ENCODE assay signal across 22 mouse cellular contexts in genomic region chr7:99049897-99050296, GRCm38 (mm10).
A peak's percentile ranks its signal among the peaks of the same experiment; 100 is the strongest.
DNase-seq lines count a peak whose midpoint lies in the region; ATAC-seq and TF ChIP-seq lines count a peak whose summit lies in the region.
"Had no signal": no experiment of that assay in that cellular context is flagged by ENCODE, and none has a peak within 500 bp of the region (broad histone marks: within the 10 kb centered on the region; RNA-seq: fewer than 3 reads in every experiment).

No protein-coding gene starts in this region.

- DNase-seq in A20 (ENCODE audit: low read depth, low spot score) (peak; percentile 34), MEL (ENCODE audit: low read depth, low spot score) (peak; percentile 75)
- no peak for DNase-seq in cerebellum, postnatal 25 days
- no peak for DNase-seq in thymus, postnatal 0 days (ENCODE audit: low spot score)
- no peak for DNase-seq in left cerebral cortex, postnatal 10 days (ENCODE audit: extremely low spot score in 1 of 2, low spot score in 2 of 2)
- DNase-seq: cerebellum, adult 9-11 months; embryo, embryonic 11 days; lung, postnatal 10 days; midbrain, embryonic 14.5 days; right cerebral cortex, postnatal 14 days; spleen, adult 18-20 months; thymus, adult 2 months had no signal

- no peaks in the 10 kb centered on the region for H3K9me3 ChIP-seq in MEL (replicated peaks; ENCODE audit: insufficient read depth, low read length)
- H3K9me3 ChIP-seq: heart, embryonic 10.5 days; kidney, embryonic 15.5 days; stomach, embryonic 15.5 days had no signal

- no peak overlapping the region for H3K9ac ChIP-seq in MEL (ENCODE audit: control insufficient read depth, low read depth, low read length, poor library complexity, severe bottlenecking)
- H3K9ac ChIP-seq: kidney, embryonic 15.5 days; limb, embryonic 13.5 days; liver, embryonic 14.5 days; neural tube, embryonic 15.5 days; stomach, embryonic 15.5 days had no signal

- H3K27ac ChIP-seq in MEL (ENCODE audit: control insufficient read depth, low read depth, low read length), result 0 out of 2 replicates have a peak overlapping the region, but pooled peaks have one; percentile 14
- H3K27ac ChIP-seq: heart, embryonic 10.5 days; kidney, embryonic 15.5 days; limb, embryonic 13.5 days; liver, embryonic 14.5 days; neural tube, embryonic 15.5 days; stomach, embryonic 15.5 days had no signal

- no peak; a peak in 1 of 4 replicates for TF ChIP-seq EP300 in MEL (IDR thresholded peaks at IDR 0.05; ENCODE audit: low read depth in 1 of 2, low read length in 2 of 2)

- peaks cover 0 to 9% of the 10 kb centered on the region in 2 experiments; a peak in 2 of 4 replicates for H3K36me3 ChIP-seq in MEL (ENCODE audit: control insufficient read depth in 1 of 2, insufficient read depth in 2 of 2, low read length in 2 of 2)
- H3K36me3 ChIP-seq: limb, embryonic 13.5 days; neural tube, embryonic 15.5 days had no signal

- no peak for TF ChIP-seq CTCF in MEL (IDR thresholded peaks at IDR 0.05 in 2 of 3, conservative IDR thresholded peaks at IDR 0.05 in 1 of 3; ENCODE audit: control insufficient read depth in 1 of 3, insufficient read depth in 1 of 3, low read depth in 2 of 3, low read length in 3 of 3, poor library complexity in 1 of 3, severe bottlenecking in 1 of 3)

- no peaks in the 10 kb centered on the region for H3K27me3 ChIP-seq in MEL (ENCODE audit: control insufficient read depth in 1 of 2, insufficient read depth in 2 of 2, low read length in 2 of 2)
- H3K27me3 ChIP-seq: kidney, embryonic 15.5 days; limb, embryonic 13.5 days; neural tube, embryonic 15.5 days; stomach, embryonic 15.5 days had no signal

- H3K4me3 ChIP-seq in MEL (ENCODE audit: control insufficient read depth in 1 of 2, insufficient read depth in 1 of 2, low read depth in 2 of 2, low read length in 2 of 2), result no peak overlapping the region
- H3K4me3 ChIP-seq: heart, embryonic 10.5 days; kidney, embryonic 15.5 days; limb, embryonic 13.5 days; neural tube, embryonic 15.5 days; stomach, embryonic 15.5 days had no signal

- no peak for TF ChIP-seq RAD21 in MEL (IDR thresholded peaks at IDR 0.05; ENCODE audit: low read depth, low read length)

- intact Hi-C loops in left cerebral cortex, postnatal 10 days (cut with DNase I), result no loop called here

- peaks cover 2 to 3% of the 10 kb centered on the region in 2 experiments for H3K4me1 ChIP-seq in MEL (ENCODE audit: control insufficient read depth in 1 of 2, insufficient read depth in 2 of 2, low read length in 2 of 2)

- no peak for TF ChIP-seq POLR2A in MEL (IDR thresholded peaks at IDR 0.05; ENCODE audit: control insufficient read depth in 1 of 2, insufficient read depth in 1 of 2, low read depth in 1 of 2, low read length in 2 of 2, poor library complexity in 1 of 2)

- no peaks in the 10 kb centered on the region for H3K79me2 ChIP-seq in MEL (ENCODE audit: control insufficient read depth, insufficient read depth, low read length, poor library complexity)

- ATAC-seq in granulocyte monocyte progenitor cell, adult 5-6 weeks (replicated peaks; ENCODE audit: poor library complexity, severe bottlenecking), result peak; percentile 92
- peak; percentile 89 for ATAC-seq in monocyte, adult 5-6 weeks (replicated peaks; ENCODE audit: insufficient number of reproducible peaks, low FRiP score, low TSS enrichment, poor library complexity, severe bottlenecking)
- ATAC-seq: CD4-positive, CD25-positive, alpha-beta regulatory T cell, adult 4 months; forebrain, embryonic 16.5 days had no signal

TF ChIP-seq in MEL, 35 proteins besides CTCF, POLR2A, EP300 and RAD21:
- TF ChIP-seq GATA1 (IDR thresholded peaks at IDR 0.05; ENCODE audit: low read depth, low read length) (peak; percentile 52), UBTF (IDR thresholded peaks at IDR 0.05; ENCODE audit: borderline replicate concordance, insufficient read depth, low read depth, low read length) (no peak), ELF1 (IDR thresholded peaks at IDR 0.05; ENCODE audit: low read depth, low read length) (peak; percentile 54; the same call in 1 of the 2 replicates), HCFC1 (IDR thresholded peaks at IDR 0.05; ENCODE audit: low read depth, low read length) (no peak), USF2 (IDR thresholded peaks at IDR 0.05; ENCODE audit: borderline replicate concordance in 1 of 2, insufficient read depth in 1 of 2, low read depth in 1 of 2, low read length in 2 of 2) (no peak), ETS1 (IDR thresholded peaks at IDR 0.05; ENCODE audit: low read depth, low read length) (peak; percentile 78), SIN3A (IDR thresholded peaks at IDR 0.05; ENCODE audit: low read length) (peak; percentile 37; the same call in 1 of the 2 replicates)

Comparison
In these comparisons a context has a peak if more than half of its experiments do, and no peak if none do; other contexts are left out.
1. DNase-seq: peak in A20 (single experiment) and MEL (single experiment); none in cerebellum, postnatal 25 days (0 of 2), thymus, postnatal 0 days (single experiment) and left cerebral cortex, postnatal 10 days (0 of 2).